Mouse (Mus musculus): ENCODE measurements at regions not wholly inside any gene's neighbourhood (a gene's known extent, or its start where the extent isn't known, plus 50 kb on each side); places are given as distances from the start of the nearest gene placed in this dataset.

DNA sequence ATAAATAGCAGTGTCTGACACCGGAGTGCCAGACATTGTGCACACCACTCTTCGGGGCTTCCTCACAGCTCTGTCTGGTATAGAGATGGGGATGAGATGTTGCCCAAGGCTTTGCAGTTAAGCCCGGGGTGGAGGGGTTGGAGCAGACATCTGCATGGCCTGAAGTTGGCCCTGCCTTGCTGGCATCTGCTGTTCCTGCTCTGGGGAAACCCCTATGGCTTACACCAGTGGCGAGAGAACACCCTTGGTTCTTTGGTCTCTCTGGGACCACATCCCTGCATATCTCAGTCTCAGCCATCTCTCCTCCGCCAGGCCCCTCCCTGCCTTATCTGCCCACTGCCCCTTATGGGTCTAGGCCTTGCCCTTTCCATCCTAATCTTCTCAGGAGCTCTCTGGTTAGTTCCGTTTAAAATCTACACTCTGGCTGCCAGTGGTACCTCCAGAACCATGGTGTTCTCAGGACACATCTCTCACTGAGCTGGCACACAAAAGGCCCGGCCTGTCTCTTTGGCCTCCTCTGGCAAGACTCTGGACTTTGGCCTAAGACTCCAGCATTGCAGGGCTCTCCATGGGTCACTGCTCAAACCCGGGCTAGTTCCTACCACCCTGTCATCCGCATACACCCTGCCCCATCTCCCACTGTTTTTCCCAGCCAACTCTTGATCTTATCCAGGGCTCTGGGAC lies 123.3 kb upstream of the Id2 start:
- ATAC-seq (ENCODE audit: insufficient number of reproducible peaks, low FRiP score, low TSS enrichment) = no peak

DNA sequence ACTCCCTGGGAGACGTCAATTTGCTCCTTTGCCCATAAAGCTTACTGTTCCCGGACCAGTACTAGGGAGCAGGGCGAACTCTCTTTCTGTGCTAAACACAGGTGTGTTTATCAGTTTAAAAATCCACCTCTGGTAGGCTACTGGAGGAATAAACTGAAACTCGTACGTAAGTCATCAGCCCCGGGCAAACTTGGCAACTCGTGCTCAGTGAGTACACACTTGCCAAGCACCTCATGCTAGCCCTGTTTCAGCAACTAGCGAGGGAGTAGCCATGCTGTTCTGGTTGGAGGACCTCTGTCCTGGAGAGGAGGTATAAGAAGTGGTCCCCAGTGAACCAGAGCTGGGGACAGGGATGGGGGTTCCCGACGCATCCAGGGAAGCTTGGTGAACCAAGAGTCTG lies 122.6 kb upstream of the Id2 start:
- no peak for ATAC-seq (ENCODE audit: insufficient number of reproducible peaks, low FRiP score, low TSS enrichment)

DNA sequence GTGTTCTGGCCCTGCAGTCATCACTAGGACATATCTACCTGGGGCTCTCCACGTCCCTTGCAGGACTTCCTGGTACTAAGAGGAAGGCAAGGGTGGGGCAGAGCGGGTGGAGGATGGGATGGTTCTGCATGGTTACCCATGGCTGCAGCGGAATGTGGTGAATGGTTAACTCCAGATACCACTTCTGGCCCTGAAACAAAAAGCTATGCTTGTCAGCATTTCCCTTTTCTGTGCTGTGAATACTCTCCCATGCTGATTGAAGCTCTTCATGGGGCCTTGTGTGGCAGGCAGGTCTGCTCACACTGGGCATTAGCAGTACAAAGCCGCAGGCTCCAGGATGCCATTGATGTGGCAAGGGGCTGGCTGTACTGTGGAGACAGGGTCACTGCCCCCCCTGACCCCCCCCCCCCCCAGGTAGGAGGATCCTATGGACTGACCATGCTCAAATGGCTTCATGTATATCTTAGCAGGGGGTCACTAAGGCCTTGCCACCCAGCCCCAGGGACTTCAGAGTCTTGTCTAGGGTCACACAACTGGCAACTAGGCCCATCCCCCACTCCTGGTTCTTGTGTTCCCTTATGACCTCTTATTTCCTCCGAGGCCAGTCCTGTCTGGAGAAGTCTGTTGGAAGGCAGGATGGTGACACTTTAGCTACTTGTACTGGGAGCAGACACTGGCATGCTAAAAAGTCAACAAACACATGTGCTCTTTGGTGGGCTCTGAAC lies 120.0 kb upstream of the Id2 start:
- no peak for ATAC-seq (ENCODE audit: insufficient number of reproducible peaks, low FRiP score, low TSS enrichment)

DNA sequence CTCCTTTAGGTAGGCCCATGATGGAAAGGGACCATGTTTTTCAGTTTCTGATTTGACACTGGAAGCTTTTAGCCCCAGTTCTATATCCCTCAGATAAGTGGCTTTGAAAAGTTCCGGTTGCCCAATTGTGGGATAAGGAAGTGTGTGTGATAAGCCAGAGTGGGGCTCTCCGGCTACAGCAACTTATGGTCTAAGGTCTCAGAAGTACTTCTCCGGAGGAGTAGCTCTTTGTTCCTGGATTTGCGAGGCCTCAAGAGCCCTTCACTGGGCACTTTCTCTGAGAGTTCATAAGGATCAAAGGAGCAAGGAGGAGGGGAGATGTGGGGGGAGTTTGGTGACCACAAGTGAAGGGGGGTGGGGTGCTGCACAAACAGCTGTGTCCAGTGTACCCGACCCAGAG lies 118.3 kb upstream of the Id2 start:
- no peak for ATAC-seq (ENCODE audit: insufficient number of reproducible peaks, low FRiP score, low TSS enrichment)

GRCm38 (mm10) chr12:25213782-25214478 lies 117.0 kb upstream of the Id2 start:
- no peak for ATAC-seq (ENCODE audit: insufficient number of reproducible peaks, low FRiP score, low TSS enrichment)

DNA sequence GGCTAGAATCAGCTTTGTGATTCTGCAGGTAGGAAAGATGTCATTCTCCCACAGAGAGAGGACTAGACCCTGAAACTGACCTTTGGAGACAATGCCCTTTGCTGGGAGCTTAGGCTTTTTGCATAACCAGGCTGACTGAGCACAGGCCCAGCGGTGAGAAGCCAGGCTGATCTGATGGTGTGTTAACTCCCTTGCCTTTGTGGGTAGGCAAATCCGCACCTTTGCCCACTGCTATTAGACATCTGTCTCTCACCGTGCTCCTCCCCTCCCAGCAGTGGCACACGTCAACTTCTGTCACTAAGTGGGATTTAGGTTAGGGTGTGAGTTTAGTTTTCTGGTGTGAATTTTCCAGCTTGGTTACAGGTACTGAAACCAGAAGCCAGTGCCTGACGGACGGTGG lies 114.4 kb upstream of the Id2 start:
- ATAC-seq (ENCODE audit: insufficient number of reproducible peaks, low FRiP score, low TSS enrichment) = no peak

GRCm38 (mm10) chr12:25210597-25210996 lies 113.7 kb upstream of the Id2 start:
- no peak for ATAC-seq (ENCODE audit: insufficient number of reproducible peaks, low FRiP score, low TSS enrichment)

DNA sequence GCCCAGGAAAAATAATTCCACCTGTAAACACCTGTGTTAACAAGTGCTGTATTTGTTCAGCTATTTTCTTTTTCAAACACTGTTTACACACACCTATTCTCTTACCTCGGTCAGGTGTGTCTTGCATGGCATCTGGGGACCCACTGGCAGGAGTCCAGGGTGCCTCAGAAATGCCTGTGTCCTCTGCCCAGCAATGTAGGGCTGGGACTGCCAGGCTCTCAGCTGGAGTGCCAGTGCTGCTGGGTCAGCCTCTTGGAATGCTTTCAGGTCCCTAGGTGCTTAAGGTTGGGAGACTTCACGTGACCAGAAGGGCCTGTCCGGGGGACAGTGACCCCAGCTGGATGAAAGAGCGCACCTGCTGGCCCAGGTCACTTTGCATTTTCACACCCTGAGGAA lies 112.4 kb upstream of the Id2 start:
- ATAC-seq (ENCODE audit: insufficient number of reproducible peaks, low FRiP score, low TSS enrichment) = no peak

GRCm38 (mm10) chr12:25208670-25209332 lies 111.9 kb upstream of the Id2 start:
- no peak for ATAC-seq (ENCODE audit: insufficient number of reproducible peaks, low FRiP score, low TSS enrichment)

GRCm38 (mm10) chr12:25203371-25204067 lies 106.6 kb upstream of the Id2 start:
- no peak for ATAC-seq (ENCODE audit: insufficient number of reproducible peaks, low FRiP score, low TSS enrichment)

GRCm38 (mm10) chr12:25200161-25200560 lies 103.2 kb upstream of the Id2 start:
- no peak for ATAC-seq (ENCODE audit: insufficient number of reproducible peaks, low FRiP score, low TSS enrichment)

- ATAC-seq (ENCODE audit: insufficient number of reproducible peaks, low FRiP score, low TSS enrichment) = no peak
Observed at GRCm38 (mm10) chr12:25197757-25198156, 100.8 kb upstream of the Id2 start.

GRCm38 (mm10) chr12:25196022-25196421 lies 99.1 kb upstream of the Id2 start:
- no peak for ATAC-seq (ENCODE audit: insufficient number of reproducible peaks, low FRiP score, low TSS enrichment)

GRCm38 (mm10) chr12:25192216-25192615 lies 95.3 kb upstream of the Id2 start:
- no peak for ATAC-seq (ENCODE audit: insufficient number of reproducible peaks, low FRiP score, low TSS enrichment)

GRCm38 (mm10) chr12:25190360-25190759 lies 93.4 kb upstream of the Id2 start:
- ATAC-seq (ENCODE audit: insufficient number of reproducible peaks, low FRiP score, low TSS enrichment) = no peak

DNA sequence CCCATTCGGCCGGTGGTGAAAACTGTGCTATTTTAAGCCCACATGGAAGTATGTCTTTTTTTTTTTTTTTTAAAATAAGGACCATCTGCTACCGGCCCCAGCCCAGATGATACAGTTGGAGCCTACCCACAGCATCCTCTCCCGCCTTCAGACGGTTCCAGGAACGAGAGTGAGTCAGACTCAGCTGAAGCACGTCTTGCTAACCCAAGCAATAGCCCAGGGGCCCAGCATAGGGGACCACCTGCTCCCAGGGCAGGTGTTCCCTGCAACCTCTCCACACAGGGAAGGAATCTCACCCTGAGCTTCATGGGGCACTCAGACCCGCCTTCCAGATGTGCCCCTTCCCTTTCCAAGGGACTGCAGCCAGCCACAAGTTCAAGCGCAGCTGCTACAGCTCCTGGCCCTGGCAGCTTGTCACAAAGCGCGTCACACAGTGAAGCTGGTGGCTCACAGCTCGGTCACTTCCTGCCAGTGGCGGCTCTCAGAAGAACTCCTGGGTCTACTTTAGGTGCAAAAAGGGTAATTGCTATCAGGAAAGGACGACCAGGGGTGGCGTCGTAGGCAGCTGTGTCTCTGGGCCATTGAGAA lies 92.3 kb upstream of the Id2 start:
- ATAC-seq (ENCODE audit: insufficient number of reproducible peaks, low FRiP score, low TSS enrichment) = no peak

GRCm38 (mm10) chr12:25188556-25188955 lies 91.6 kb upstream of the Id2 start:
- no peak for ATAC-seq (ENCODE audit: insufficient number of reproducible peaks, low FRiP score, low TSS enrichment)

DNA sequence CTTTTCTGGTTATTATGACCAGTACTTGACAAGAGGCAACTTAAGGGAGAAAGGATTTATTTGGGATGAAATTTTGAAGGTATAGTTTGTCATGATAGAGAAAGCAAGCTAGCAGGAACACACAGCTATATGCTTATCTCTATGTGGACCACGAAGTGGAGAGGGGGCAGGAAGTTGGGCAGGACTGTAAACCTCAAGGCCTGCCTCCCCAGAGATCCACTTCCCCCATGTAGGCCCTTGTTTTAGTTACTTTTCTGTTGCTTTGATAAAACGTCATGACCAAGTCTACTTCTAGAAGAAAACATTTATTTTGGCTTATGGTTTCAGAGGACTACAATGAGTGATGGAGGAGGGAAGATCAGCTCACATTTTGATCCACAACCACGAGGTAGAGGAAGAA lies 90.3 kb upstream of the Id2 start:
- ATAC-seq (ENCODE audit: insufficient number of reproducible peaks, low FRiP score, low TSS enrichment) = no peak

DNA sequence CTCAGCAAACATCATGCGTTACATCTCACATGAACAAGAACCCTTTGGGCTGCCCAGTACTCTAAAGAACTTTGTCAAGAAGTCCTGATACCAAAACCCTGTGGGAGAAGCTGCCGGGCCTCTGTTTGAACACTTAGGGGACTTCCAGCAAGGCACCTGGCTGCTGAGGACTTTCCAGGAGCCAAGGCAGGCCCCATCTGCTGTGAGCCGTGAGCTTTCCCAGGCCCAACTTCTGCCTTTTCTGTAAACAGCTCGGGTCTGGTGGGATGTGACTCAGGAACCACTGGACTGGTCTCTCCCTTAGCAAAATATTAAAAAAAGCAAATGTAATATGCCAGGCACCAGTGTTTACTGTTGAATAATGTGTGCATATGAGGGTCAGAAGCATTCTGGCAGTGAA lies 85.7 kb upstream of the Id2 start:
- ATAC-seq (ENCODE audit: insufficient number of reproducible peaks, low FRiP score, low TSS enrichment) = no peak

DNA sequence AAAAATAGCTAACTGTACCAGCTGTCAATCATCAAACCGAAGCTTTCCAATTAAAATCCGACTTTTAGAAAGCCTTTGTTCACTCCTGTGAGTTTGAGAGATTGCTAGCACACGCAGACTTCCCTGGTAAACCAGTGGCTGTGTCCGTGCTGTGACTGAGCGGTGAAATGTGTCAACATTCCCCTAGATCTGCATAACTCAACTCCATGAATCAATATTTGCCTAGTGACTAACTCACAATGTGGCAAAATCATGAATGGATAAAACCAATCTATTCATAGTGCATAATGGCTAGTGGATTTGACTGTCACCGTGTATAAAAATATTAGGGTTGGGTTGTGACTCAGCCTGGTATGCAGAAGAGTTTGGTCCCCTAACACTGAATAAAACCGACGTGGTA lies 84.4 kb upstream of the Id2 start:
- no peak for ATAC-seq (ENCODE audit: insufficient number of reproducible peaks, low FRiP score, low TSS enrichment)

Measured in cerebellum, adult (tissue).